Mouse (Mus musculus): ENCODE data around the gene Apba2.

Apba2 gene

GRCm38 (mm10) chr7:64522409-64522730 is 20.9 kb downstream of the Apba2 start:
- DNase-seq (ENCODE audit: low spot score in 2 of 2): no peak

GRCm38 (mm10) chr7:64531297-64531696 is 29.8 kb downstream of the Apba2 start:
- DNase-seq (ENCODE audit: low spot score in 2 of 2): no peak

- DNase-seq (ENCODE audit: low spot score in 2 of 2): no peak
Observed at GRCm38 (mm10) chr7:64533374-64533773, 31.9 kb downstream of the Apba2 start.

GRCm38 (mm10) chr7:64535269-64535668 is 33.8 kb downstream of the Apba2 start:
- DNase-seq (ENCODE audit: low spot score in 2 of 2): no peak

GRCm38 (mm10) chr7:64539450-64540148 is 38.1 kb downstream of the Apba2 start:
- DNase-seq (ENCODE audit: low spot score in 2 of 2): no peak

- DNase-seq (ENCODE audit: low spot score in 2 of 2): no peak
Observed at GRCm38 (mm10) chr7:64546801-64547200, 45.3 kb downstream of the Apba2 start.

GRCm38 (mm10) chr7:64550856-64551255 is 49.4 kb downstream of the Apba2 start:
- DNase-seq (ENCODE audit: low spot score in 2 of 2): peak; percentile 64 to 68

- DNase-seq (ENCODE audit: low spot score in 2 of 2): no peak
Observed at GRCm38 (mm10) chr7:64552523-64553190, 51.2 kb downstream of the Apba2 start.

- peak in 1 of 2 experiments; percentile 29 for DNase-seq (ENCODE audit: low spot score in 2 of 2)
Observed at GRCm38 (mm10) chr7:64561711-64562498, 60.4 kb downstream of the Apba2 start.

GRCm38 (mm10) chr7:64564891-64565571 is 63.5 kb downstream of the Apba2 start:
- peak; percentile 57 to 61 for DNase-seq (ENCODE audit: low spot score in 2 of 2)

- DNase-seq (ENCODE audit: low spot score in 2 of 2): peak in 1 of 2 experiments; percentile 63
Observed at GRCm38 (mm10) chr7:64566371-64567243, 65.1 kb downstream of the Apba2 start.

GRCm38 (mm10) chr7:64568722-64569121 is 67.2 kb downstream of the Apba2 start:
- DNase-seq (ENCODE audit: low spot score in 2 of 2): no peak

- DNase-seq (ENCODE audit: low spot score in 2 of 2): no peak
Observed at GRCm38 (mm10) chr7:64569676-64570075, 68.2 kb downstream of the Apba2 start.

- DNase-seq (ENCODE audit: low spot score in 2 of 2): no peak
Observed at GRCm38 (mm10) chr7:64570914-64571313, 69.4 kb downstream of the Apba2 start.

GRCm38 (mm10) chr7:64574144-64574543 is 72.6 kb downstream of the Apba2 start:
- peak in 1 of 2 experiments; percentile 53 for DNase-seq (ENCODE audit: low spot score in 2 of 2)

- peak; percentile 59 to 68 for DNase-seq (ENCODE audit: low spot score in 2 of 2)
Observed at GRCm38 (mm10) chr7:64576519-64576951, 75.0 kb downstream of the Apba2 start.

- DNase-seq (ENCODE audit: low spot score in 2 of 2): no peak
Observed at GRCm38 (mm10) chr7:64578176-64578575, 76.7 kb downstream of the Apba2 start.

- DNase-seq (ENCODE audit: low spot score in 2 of 2): peak in 1 of 2 experiments; percentile 29
Observed at GRCm38 (mm10) chr7:64579887-64580286, 78.4 kb downstream of the Apba2 start.

- peak in 1 of 2 experiments; percentile 36 for DNase-seq (ENCODE audit: low spot score in 2 of 2)
Observed at GRCm38 (mm10) chr7:64580293-64580692, 78.8 kb downstream of the Apba2 start.

GRCm38 (mm10) chr7:64582358-64582757 is 80.9 kb downstream of the Apba2 start:
- DNase-seq (ENCODE audit: low spot score in 2 of 2): peak in 1 of 2 experiments; percentile 24

GRCm38 (mm10) chr7:64583670-64584121 is 82.2 kb downstream of the Apba2 start:
- peak; percentile 66 to 79 for DNase-seq (ENCODE audit: low spot score in 2 of 2)

Measured in right cerebral cortex, postnatal 10 days (tissue).